Mouse (Mus musculus) brown adipose tissue, adult 24 weeks (tissue): Measurements from ENCODE around the gene Il6st. TPM values are rescaled to one million over a fixed set of nuclear protein-coding genes. Genes with fewer than 3 reads are reported as not detected.

Source experiments
- H3K27ac ChIP-seq: fragments of 200-500 bp; replicated peaks from 2 replicates; pipeline ENCODE4 v1.5.1; 2012; ENCODE audit warnings: low read depth, mild to moderate bottlenecking, low read length
- H3K4me1 ChIP-seq: fragments of 200-500 bp; 2 replicates; pipeline ENCODE4 v1.6.1; 2012; ENCODE audit warnings: low read length, mixed read lengths; ENCODE audit not compliant: control insufficient read depth, insufficient read depth, insufficient read length
- H3K4me3 ChIP-seq: fragments of 200-500 bp; 2 replicates; pipeline ENCODE4 v1.5.1; 2012; ENCODE audit warnings: low read depth, mild to moderate bottlenecking, low read length, moderate library complexity; ENCODE audit not compliant: insufficient read depth
- polyA plus RNA-seq: library from polyadenylated mRNA; stranded (reverse); fragments of >200 nt; gene quantifications from 2 replicates; pipeline ENCODE4 v1.2.4, GENCODE M21; 2012; ENCODE audit not compliant: missing spikeins, insufficient read depth, insufficient read length

The Il6st gene
- polyA plus RNA-seq, 1 experiment, result 43.1 TPM

GRCm38 (mm10) chr13:112464626-112465287, 887 bp downstream of the Il6st start:
- Histone ChIP-seq H3K4me1 (peaks cover 9% of the 10 kb centered on the region), H3K4me3 (peak overlapping the region; percentile 93), H3K27ac (peak overlapping the region; percentile 92)

GRCm38 (mm10) chr13:112465585-112465984, 1.7 kb downstream of the Il6st start:
- H3K4me1 ChIP-seq, result peaks cover 11% of the 10 kb centered on the region
- peak overlapping the region; percentile 43 for H3K4me3 ChIP-seq
- peak overlapping the region; percentile 42; the same call in 1 of the 2 replicates for H3K27ac ChIP-seq

GRCm38 (mm10) chr13:112466136-112466945, 2.5 kb downstream of the Il6st start:
- Histone ChIP-seq H3K4me3 (peak overlapping the region; percentile 26), H3K27ac (no peak overlapping the region), H3K4me1 (peaks cover 14% of the 10 kb centered on the region)

GRCm38 (mm10) chr13:112466946-112467255, 3.0 kb downstream of the Il6st start:
- no peak overlapping the region for H3K27ac ChIP-seq
- H3K4me3 ChIP-seq, result peak overlapping the region; percentile 23
- peaks cover 14% of the 10 kb centered on the region for H3K4me1 ChIP-seq

GRCm38 (mm10) chr13:112467384-112467783, 3.5 kb downstream of the Il6st start:
- Histone ChIP-seq H3K27ac (no peak overlapping the region), H3K4me1 (peaks cover 14% of the 10 kb centered on the region), H3K4me3 (0 out of 2 replicates have a peak overlapping the region, but pooled peaks have one; percentile 1)

- Histone ChIP-seq H3K27ac (no peak overlapping the region), H3K4me1 (peaks cover 18% of the 10 kb centered on the region), H3K4me3 (no peak overlapping the region)
Measured at GRCm38 (mm10) chr13:112469491-112469890, 5.6 kb downstream of the Il6st start.

GRCm38 (mm10) chr13:112471201-112471600, 7.3 kb downstream of the Il6st start:
- peaks cover 16% of the 10 kb centered on the region for H3K4me1 ChIP-seq
- no peak overlapping the region for H3K27ac ChIP-seq
- no peak overlapping the region for H3K4me3 ChIP-seq

GRCm38 (mm10) chr13:112472401-112473023, 8.6 kb downstream of the Il6st start:
- H3K27ac ChIP-seq, result no peak overlapping the region
- no peak overlapping the region for H3K4me3 ChIP-seq
- peaks cover 10% of the 10 kb centered on the region for H3K4me1 ChIP-seq

GRCm38 (mm10) chr13:112473757-112474755, 10.2 kb downstream of the Il6st start:
- Histone ChIP-seq H3K27ac (no peak overlapping the region), H3K4me1 (peaks cover 10% of the 10 kb centered on the region), H3K4me3 (no peak overlapping the region)

GRCm38 (mm10) chr13:112479032-112479431, 15.2 kb downstream of the Il6st start:
- Histone ChIP-seq H3K27ac (no peak overlapping the region), H3K4me3 (no peak overlapping the region), H3K4me1 (no peaks in the 10 kb centered on the region; the same call in 1 of the 2 replicates)

GRCm38 (mm10) chr13:112479926-112480325, 16.1 kb downstream of the Il6st start:
- Histone ChIP-seq H3K4me1 (no peaks in the 10 kb centered on the region), H3K4me3 (no peak overlapping the region), H3K27ac (no peak overlapping the region)

GRCm38 (mm10) chr13:112482525-112482924, 18.7 kb downstream of the Il6st start:
- Histone ChIP-seq H3K4me1 (no peaks in the 10 kb centered on the region), H3K4me3 (no peak overlapping the region), H3K27ac (no peak overlapping the region)

GRCm38 (mm10) chr13:112483015-112483414, 19.1 kb downstream of the Il6st start:
- H3K27ac ChIP-seq, result no peak overlapping the region
- H3K4me3 ChIP-seq, result no peak overlapping the region
- H3K4me1 ChIP-seq, result no peaks in the 10 kb centered on the region

- Histone ChIP-seq H3K27ac (no peak overlapping the region), H3K4me1 (no peaks in the 10 kb centered on the region), H3K4me3 (no peak overlapping the region)
Measured at GRCm38 (mm10) chr13:112486236-112486635, 22.4 kb downstream of the Il6st start.
